Mouse (Mus musculus) kidney, adult 2 months (tissue): ENCODE data around the gene Gabbr2.

ENCODE experiments used
- CTCF ChIP-seq: fragments of 200-500 bp; conservative IDR thresholded peaks from 2 replicates; pipeline ENCODE4 v1.5.1; 2011; ENCODE audit warnings: low read depth, mild to moderate bottlenecking, control low read depth, low read length, moderate library complexity, mixed read lengths; ENCODE audit not compliant: insufficient read depth, insufficient read length
- POLR2A ChIP-seq: fragments of 200-500 bp; IDR thresholded peaks from one replicate; pipeline ENCODE4 v1.6.1; 2011; ENCODE audit warnings: low read depth, low read length, control low read depth

- no peak for TF ChIP-seq CTCF
- TF ChIP-seq POLR2A, result no peak
These were observed 164.2 kb downstream of the Gabbr2 start for GRCm38 (mm10) chr4:46827471-46827870.
